Mouse (Mus musculus): ENCODE results near the gene S1pr5. TPM values are rescaled to one million over a fixed set of nuclear protein-coding genes. Genes with fewer than 3 reads are reported as not detected.

The S1pr5 gene
- polyA plus RNA-seq, 1 experiment: 24.3 TPM

DNA sequence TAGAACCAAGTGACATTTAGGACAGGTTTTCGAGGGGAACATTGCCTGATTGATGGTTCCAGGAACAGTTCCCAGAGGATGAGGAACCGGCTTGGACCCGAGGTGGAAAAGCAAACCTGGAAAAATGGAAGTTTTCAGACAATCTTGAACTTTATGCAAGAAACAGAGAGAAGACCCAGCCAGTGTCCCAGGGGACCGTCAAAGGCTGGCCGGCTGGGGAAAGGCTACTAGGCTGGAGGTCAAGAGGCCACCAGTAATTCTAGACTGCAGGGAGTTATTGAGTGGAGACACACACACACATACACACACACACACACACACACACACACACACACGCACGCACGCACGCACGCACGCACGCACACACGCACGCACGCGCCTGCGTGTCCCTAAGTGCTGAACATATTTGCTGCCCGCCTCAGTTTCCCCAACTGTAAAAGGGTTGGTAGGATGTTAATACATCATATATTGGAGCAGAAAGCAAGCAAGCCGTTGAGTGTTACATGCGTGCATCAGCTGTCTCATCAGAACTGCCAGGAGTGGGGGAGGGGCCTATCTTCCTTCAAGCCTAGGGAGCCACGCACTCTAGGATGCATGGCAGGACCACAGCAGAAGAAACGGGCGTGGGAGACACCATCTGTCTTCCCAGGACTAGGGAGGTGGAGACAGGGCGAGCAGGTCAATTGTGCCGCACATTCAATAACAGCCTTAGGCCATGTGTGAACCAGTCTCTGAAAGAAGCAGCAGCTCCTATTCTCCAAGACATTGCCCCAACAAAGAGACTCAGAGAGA, 32.0 kb downstream of the S1pr5 start:
- H3K27ac ChIP-seq (ENCODE audit: insufficient read depth, low read length): no peak overlapping the region
- peaks cover 5% of the 10 kb centered on the region for H3K4me1 ChIP-seq (ENCODE audit: control insufficient read depth, insufficient read depth, low read length)
- no peak overlapping the region for H3K4me3 ChIP-seq (ENCODE audit: insufficient read depth, low read length)
- TF ChIP-seq CTCF (IDR thresholded peaks at IDR 0.05; ENCODE audit: extremely low read depth, insufficient read depth, low read length) (no peak), POLR2A (IDR thresholded peaks at IDR 0.05; ENCODE audit: extremely low read depth, insufficient read depth, low read length) (no peak)

DNA sequence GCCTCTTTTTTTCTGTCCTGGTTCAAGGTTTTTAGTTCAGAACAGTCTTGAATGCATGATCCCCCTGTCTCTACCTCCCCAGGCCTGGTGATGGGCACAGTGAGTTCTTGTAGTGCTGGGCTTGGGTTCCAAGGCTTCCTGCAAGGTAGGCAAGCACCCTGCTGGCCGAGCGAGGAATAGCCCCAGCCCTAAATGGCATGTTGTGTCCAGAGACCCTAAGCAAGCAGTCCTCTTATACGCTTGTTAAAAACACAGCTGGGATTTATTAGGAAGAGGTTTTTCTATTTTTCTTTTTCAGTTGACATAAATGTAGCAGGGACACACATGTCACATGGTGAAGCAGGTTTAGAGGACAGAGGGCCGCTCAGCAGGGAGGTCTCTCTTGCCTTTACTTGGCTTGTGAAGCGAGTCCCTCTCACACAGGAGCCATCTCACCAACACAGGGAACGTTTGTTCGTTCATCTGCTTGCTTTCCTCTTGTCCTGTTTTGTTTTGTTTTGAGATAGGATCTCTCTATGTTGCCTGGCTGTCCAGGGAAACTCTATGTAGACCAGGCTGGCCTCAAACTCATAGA, 34.5 kb downstream of the S1pr5 start:
- Histone ChIP-seq H3K4me1 (ENCODE audit: control insufficient read depth, insufficient read depth, low read length) (peaks cover 2% of the 10 kb centered on the region), H3K4me3 (ENCODE audit: insufficient read depth, low read length) (no peak overlapping the region), H3K27ac (ENCODE audit: insufficient read depth, low read length) (no peak overlapping the region)
- TF ChIP-seq POLR2A (IDR thresholded peaks at IDR 0.05; ENCODE audit: extremely low read depth, insufficient read depth, low read length): no peak
- peak; percentile 51 for TF ChIP-seq CTCF (IDR thresholded peaks at IDR 0.05; ENCODE audit: extremely low read depth, insufficient read depth, low read length)

DNA sequence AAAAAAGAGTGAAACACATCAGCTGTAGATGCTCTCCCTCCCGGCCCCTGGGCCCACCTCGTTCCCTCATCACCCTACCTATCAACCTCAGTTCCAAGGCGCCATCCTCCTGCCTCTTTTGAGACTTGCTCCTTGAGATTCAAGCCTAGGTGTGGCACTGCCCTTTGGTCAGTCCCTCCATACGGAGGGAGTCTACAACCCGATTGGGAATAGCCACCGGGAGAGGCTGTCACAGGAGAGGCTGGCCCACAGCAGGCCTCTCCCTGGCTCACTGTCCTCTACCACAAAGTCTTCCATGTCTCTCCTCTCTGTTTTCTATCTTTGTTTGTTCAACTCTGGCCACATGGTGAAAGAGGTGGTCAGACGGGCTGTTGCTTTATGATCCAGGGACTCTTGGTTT, 36.6 kb downstream of the S1pr5 start:
- TF ChIP-seq CTCF (IDR thresholded peaks at IDR 0.05; ENCODE audit: extremely low read depth, insufficient read depth, low read length) (no peak), POLR2A (IDR thresholded peaks at IDR 0.05; ENCODE audit: extremely low read depth, insufficient read depth, low read length) (no peak)

DNA sequence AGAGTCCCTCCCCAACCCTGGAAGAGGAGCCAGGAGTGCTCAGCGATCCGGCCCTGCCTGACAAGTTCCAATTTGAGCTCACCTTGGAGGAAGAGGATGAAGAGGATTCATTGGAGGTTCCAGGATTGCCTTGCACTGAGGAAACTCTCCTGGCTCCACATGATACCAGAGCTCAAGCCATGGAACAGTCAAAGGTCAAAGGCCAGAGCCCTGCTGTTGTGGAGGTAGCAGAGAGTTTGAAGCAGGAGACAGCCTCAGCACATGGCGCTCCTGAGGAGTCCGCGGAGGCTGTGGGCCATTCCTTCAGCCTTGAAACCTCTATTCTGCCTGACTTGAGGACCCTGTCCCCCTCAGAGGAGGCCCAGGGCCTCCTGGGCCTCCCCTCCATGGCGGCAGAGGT, 37.4 kb downstream of the S1pr5 start:
- H3K4me3 ChIP-seq (ENCODE audit: insufficient read depth, low read length): no peak overlapping the region
- no peak overlapping the region for H3K27ac ChIP-seq (ENCODE audit: insufficient read depth, low read length)

More for the DNA sequence above, 36.6 kb downstream of the S1pr5 start:
- H3K4me3 ChIP-seq (ENCODE audit: insufficient read depth, low read length): no peak overlapping the region
- no peak overlapping the region for H3K27ac ChIP-seq (ENCODE audit: insufficient read depth, low read length)
- peaks cover 2% of the 10 kb centered on the region for H3K4me1 ChIP-seq (ENCODE audit: control insufficient read depth, insufficient read depth, low read length)

DNA sequence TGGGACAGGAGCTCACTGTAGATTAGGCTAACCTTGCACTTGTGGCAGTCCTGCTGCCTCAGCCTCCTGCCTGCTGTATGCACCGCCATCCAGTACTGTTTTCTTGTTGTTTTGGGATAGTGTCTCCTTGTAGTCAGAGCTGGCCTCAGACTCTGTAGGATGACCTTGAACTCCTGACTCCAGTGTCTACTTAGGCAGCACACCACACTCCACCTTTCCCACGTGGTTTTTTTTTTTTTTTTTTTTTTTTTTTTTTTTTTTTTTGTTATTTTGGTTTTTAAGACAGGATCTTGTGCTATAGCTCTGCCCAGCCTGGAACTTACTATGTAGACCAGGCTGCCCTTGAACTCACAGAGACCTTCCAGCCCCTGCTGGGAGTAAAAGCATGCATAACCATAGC, 39.6 kb downstream of the S1pr5 start:
- Histone ChIP-seq H3K4me3 (ENCODE audit: insufficient read depth, low read length) (no peak overlapping the region), H3K4me1 (ENCODE audit: control insufficient read depth, insufficient read depth, low read length) (no peaks in the 10 kb centered on the region), H3K27ac (ENCODE audit: insufficient read depth, low read length) (no peak overlapping the region)
- no peak for TF ChIP-seq POLR2A (IDR thresholded peaks at IDR 0.05; ENCODE audit: extremely low read depth, insufficient read depth, low read length)
- TF ChIP-seq CTCF (IDR thresholded peaks at IDR 0.05; ENCODE audit: extremely low read depth, insufficient read depth, low read length): no peak

More for the DNA sequence above, 37.4 kb downstream of the S1pr5 start:
- H3K4me1 ChIP-seq (ENCODE audit: control insufficient read depth, insufficient read depth, low read length): no peaks in the 10 kb centered on the region
- TF ChIP-seq CTCF (IDR thresholded peaks at IDR 0.05; ENCODE audit: extremely low read depth, insufficient read depth, low read length) (no peak), POLR2A (IDR thresholded peaks at IDR 0.05; ENCODE audit: extremely low read depth, insufficient read depth, low read length) (no peak)

DNA sequence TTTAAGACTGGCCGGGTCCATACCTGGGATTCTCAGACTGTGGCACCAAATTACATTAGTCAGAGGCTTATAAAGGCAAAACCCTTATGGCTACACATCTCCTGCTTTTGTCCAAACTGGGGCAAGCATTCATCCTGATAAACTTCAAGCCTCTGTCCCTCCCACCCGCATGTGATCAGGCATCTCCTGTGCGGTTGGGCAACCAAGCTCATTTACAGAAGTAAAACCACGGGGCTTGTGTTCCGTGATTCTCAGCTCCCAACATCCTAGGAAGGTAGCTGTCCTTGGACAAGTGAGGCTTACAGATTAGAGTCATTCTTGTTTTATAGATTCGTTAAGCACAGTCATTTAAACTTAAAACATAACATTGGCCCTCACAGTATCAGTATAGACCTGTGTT, 41.4 kb downstream of the S1pr5 start:
- no peak overlapping the region for H3K4me3 ChIP-seq (ENCODE audit: insufficient read depth, low read length)
- H3K4me1 ChIP-seq (ENCODE audit: control insufficient read depth, insufficient read depth, low read length): no peaks in the 10 kb centered on the region
- H3K27ac ChIP-seq (ENCODE audit: insufficient read depth, low read length): no peak overlapping the region
- TF ChIP-seq POLR2A (IDR thresholded peaks at IDR 0.05; ENCODE audit: extremely low read depth, insufficient read depth, low read length): no peak
- no peak for TF ChIP-seq CTCF (IDR thresholded peaks at IDR 0.05; ENCODE audit: extremely low read depth, insufficient read depth, low read length)

DNA sequence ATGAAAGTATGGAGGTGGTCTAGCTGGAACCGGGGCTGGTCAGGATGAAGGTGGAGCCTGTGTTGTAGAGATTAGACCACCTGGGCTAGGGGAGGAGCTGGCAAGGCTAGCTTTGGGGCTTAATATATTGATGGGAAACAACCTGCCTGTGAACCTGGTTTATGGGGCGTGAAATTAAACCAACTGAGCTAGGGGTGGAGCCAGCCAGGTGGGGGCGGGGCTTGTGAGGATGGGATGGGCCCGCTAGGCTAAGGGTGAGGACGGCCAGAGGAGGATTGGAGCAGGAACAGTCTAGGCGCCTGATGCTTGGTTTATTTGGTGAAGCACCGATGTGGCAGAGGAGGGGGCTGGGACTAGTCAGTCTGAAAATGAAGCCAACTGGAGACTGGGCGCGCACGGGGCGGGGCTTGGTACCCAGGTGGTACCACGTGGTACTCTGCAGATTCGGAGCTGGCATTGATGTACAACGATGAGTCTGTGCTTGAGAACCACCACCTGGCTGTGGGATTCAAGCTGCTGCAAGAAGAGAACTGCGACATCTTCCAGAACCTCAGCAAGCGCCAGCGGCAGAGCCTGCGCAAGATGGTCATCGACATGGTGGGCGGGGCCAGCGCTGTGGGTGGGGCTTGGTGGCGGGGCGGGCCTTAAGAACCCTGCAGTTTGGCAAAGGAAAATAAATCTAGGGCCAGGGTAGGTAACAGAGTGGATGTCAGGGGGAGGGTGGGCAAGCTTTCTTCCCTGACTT, 43.5 kb downstream of the S1pr5 start:
- TF ChIP-seq POLR2A (IDR thresholded peaks at IDR 0.05; ENCODE audit: extremely low read depth, insufficient read depth, low read length): no peak
- TF ChIP-seq CTCF (IDR thresholded peaks at IDR 0.05; ENCODE audit: extremely low read depth, insufficient read depth, low read length): no peak
- Histone ChIP-seq H3K4me1 (ENCODE audit: control insufficient read depth, insufficient read depth, low read length) (no peaks in the 10 kb centered on the region), H3K4me3 (ENCODE audit: insufficient read depth, low read length) (peak overlapping the region; percentile 12; the same call in 1 of the 2 replicates), H3K27ac (ENCODE audit: insufficient read depth, low read length) (no peak overlapping the region)

DNA sequence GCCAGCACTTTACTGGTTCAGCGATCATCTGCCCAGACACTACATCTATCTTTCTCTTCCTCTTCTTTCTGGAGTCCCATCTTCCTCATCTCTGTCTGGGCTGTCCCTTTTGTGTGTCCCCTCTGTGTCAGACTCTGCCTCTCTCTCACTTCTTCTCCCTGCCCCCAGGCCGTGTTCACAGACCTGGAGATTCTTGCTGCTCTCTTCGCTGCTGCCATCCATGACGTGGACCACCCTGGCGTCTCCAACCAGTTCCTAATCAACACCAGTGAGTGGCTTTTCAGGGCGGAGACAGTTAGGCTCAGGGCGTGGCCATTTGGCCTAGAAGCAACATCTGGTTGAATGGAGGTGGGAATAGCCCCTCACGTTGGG, 44.1 kb downstream of the S1pr5 start:
- no peak overlapping the region for H3K4me3 ChIP-seq (ENCODE audit: insufficient read depth, low read length)
- TF ChIP-seq CTCF (IDR thresholded peaks at IDR 0.05; ENCODE audit: extremely low read depth, insufficient read depth, low read length) (no peak), POLR2A (IDR thresholded peaks at IDR 0.05; ENCODE audit: extremely low read depth, insufficient read depth, low read length) (no peak)
- H3K4me1 ChIP-seq (ENCODE audit: control insufficient read depth, insufficient read depth, low read length): no peaks in the 10 kb centered on the region
- H3K27ac ChIP-seq (ENCODE audit: insufficient read depth, low read length): no peak overlapping the region

DNA sequence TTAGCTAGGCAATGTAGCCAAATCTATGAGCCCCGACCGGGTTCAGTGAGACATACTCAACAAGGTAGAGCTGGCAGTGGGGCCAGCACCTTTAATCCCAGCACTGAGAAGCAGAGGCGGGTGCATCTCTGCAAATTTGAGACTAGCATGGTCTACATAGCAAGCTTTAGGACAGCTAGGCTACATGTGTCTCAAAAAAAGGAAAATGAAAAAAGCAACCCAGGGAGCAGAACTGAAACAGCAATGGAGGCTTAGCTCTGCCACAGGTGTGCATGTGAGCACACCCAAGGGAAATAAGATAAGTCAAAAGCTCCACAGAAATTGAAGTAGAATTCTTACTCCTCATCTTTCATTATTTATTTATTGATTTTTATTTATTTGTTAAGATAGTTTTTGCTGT, 49.3 kb downstream of the S1pr5 start:
- Histone ChIP-seq H3K27ac (ENCODE audit: insufficient read depth, low read length) (no peak overlapping the region), H3K4me3 (ENCODE audit: insufficient read depth, low read length) (no peak overlapping the region; the same call in 1 of the 2 replicates), H3K4me1 (ENCODE audit: control insufficient read depth, insufficient read depth, low read length) (peaks cover 2% of the 10 kb centered on the region)
- no peak for TF ChIP-seq POLR2A (IDR thresholded peaks at IDR 0.05; ENCODE audit: extremely low read depth, insufficient read depth, low read length)
- TF ChIP-seq CTCF (IDR thresholded peaks at IDR 0.05; ENCODE audit: extremely low read depth, insufficient read depth, low read length): no peak

Data from cortical plate, adult 2 months (tissue).